Mouse (Mus musculus): ENCODE results near the gene 4930568D16Rik.

Gene 4930568D16Rik

DNA sequence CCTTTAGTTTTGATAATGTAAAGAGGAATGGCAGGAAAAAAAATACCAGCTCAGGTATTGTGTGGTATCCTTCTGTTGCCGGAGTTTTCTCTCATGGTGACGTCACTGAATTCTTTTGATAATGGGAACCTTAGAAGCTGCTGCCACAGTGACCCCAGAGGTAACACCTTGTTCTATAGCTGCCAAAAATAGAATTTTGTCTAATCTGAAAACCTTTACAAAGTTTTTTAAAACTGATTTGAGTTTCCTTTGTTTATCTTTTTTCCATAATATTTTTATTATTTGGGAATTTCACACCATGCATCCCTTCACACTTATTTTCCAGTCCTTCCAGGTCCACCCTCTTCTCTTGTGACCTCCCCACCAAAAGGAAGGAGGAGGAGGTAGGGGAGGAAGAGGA is at the start of gene 4930568D16Rik:
4930568D16Rik (minus strand) TSS at position 101 of the 400 bp plus-strand sequence.
- no peak for DNase-seq

DNA sequence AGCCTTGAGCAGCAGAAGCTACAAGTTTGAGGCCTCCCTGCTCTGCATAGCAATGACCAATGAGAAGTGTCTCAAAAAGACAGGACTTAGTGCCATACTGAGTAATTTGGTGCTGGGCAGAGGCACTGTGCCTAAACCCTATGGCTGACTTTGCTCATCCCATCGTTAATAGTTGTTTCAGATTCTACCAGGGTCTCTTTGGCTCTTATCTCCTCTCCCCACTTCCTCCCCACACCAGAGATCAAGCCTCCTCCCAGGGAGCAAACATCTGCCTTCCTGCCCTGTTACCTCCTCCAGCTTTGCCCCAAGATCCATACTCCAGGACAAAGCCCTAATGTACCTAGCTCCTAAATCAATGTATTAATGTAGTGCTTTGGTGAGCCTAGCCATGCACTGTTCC is 49.7 kb upstream of the 4930568D16Rik start:
- DNase-seq, result no peak

DNA sequence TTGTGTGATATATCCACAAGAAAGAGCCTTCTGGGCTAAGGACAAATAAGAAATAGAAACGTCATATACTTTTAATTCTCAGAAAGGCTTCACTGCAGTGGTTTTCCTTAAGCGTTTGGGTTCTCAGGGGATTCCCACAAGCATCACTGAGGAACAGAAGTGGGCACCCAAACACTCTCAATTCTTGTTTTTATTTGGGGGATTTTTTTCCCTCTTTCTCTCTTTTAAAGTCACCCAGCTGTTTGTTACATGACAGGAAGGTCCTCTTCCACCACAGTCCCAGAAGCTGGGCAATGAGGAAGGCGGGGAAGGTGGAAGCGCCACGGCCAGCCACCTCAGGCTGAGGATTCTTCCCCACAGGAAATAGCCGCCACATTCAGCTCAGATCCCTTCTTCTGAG is 48.9 kb upstream of the 4930568D16Rik start:
- DNase-seq, result no peak

DNA sequence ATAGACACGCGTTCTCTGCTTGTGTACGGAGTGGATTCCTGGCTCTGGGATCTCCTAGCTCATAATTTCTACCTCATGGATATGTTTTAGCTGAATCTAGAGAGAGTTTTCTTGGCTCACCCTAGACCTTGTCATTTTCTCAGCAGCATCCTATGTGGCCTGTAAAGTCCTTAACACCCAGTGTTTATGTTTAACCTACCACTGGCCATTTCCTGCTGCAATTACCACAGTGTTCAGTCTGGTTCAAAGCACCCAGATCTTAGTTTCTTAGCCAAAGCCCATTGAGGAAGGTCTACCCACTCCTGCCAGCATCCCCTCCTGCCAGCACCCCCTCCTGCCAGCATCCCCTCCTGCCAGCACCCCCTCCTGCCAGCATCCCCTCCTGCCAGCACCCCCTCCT is 45.3 kb upstream of the 4930568D16Rik start:
- DNase-seq, result no peak

DNA sequence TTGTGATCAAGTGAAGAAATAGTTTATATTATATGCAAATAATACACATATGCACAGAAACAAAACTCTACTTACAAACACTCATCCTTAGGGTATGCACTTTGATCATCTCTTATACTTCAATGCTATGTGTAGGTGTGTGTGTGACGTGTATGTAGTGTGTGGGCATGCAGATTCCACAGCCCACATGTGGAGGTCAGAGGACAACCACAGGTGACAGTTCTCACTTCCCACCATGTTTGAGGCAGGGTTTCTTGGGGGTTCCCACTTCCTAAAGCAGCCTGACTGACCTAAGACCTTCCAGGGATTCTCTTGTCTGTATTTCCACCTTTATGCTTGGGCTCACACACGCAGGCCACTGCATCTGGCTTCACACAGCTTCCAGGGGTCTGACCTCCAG is 44.7 kb upstream of the 4930568D16Rik start:
- no peak for DNase-seq

DNA sequence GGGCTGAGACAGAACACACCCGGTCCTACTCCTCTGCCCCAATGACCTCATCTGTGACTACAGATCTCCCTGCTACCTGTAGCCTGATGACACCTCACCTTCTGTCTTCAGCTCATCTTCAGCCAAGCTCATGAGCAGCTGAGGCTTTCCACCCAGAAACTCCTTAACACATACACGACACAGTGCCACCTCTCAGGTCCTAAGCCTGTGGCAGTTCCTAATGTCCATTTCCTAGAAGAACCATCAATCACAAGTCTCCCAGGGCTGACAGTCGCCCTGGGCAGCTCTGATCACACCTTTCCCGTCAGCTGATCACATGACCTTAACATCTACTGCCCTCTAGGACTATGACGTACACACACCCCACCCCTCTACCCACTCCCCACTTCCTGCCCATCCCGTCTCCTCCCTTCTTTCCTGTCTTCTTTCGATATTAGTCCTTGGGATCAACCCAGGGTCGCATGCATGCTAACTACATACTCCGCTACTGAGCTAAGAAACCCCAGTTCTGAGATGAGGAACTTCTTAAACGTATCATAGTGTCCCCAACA is 44.2 kb upstream of the 4930568D16Rik start:
- no peak for DNase-seq

DNA sequence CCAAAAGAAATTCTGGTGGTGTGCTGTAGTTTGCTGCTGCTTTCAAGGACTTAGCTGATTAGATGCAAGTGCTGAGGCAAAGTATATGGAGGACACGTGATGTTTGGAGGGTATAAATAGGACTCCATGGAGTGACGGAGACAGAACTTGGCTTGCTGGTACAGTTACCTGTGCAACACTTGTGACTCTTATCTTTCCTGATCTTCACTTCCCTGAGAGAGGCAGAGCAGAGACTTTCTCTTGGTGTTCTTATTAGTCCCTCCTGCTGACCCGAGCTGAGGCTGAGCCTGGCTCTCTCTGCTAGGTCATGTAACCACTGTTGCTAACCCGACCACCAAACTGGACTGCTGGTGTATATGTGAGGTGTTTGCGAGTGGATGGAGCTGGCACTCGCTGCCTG is 41.9 kb upstream of the 4930568D16Rik start:
- no peak for DNase-seq

DNA sequence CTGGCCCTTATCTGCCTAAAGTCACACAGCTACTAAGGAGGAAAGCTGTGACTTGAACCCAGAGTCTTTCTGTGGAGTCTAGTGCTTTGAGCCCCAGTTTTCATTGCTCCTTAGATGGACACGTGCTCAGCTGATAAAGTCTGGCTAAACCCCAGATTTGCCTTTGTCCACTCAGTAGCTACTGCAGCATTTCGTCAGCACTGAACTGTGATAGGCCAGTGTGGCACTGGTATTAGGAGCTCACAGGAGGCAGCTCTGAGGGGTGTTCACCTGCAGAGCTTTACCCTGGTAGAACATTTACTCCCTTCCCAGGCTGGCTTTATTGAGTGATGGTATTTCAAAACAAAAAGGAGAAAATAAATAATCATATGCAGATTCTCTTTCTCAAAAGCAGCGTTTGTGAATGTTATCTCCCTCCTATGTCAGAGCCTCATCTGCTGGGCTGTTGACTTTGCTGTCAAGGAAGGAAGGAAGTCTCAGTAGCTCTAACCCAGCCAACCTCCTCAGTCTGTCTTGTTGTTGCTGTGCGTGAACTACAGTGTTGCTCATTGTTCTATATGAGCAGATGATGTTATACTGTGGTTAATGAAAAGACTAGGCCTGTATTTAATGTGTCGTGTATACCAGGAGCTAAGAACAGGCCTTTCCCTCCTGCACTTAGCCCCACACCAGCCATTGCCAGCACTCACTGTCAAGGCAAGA is 41.0 kb upstream of the 4930568D16Rik start:
- DNase-seq, result no peak

DNA sequence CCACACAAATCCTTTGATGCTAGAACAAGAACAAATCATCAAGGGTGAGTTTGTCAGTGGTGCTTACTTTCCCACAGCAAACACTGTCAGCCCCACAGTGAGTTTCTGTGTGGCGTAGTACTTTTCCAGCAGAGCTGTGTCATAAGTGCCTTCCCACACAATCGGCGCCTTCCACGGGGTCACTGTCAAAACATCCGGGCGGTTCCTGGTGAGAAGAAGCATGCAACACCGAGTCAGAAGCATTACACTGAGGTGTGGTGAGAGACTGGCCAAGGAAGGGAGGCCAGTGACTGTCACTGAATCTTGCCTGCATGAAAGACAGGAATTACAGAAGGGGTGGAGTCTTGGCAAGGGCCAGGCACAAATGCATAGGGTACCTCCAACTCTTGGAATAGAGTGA is 40.3 kb upstream of the 4930568D16Rik start:
- no peak for DNase-seq

DNA sequence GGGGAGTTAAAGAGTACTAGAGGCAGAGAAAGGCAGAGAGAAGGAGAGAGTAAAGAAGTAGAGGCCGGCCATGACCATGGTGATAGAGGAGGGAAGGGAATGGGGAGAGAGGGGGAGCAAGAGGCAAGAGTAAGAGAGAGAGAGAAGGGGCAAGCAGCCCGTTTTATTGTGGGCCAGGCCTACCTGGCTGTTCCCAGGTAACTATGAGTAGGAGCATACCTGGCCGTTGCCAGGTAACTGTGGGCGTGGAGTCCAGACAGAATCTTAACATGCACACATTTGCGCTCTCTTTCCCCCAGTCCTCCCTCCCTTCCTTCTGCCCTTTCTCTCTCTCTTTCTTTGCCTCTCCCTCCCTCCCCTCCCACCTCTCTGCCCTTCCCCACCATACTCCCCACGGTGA is 39.7 kb upstream of the 4930568D16Rik start:
- DNase-seq, result no peak

DNA sequence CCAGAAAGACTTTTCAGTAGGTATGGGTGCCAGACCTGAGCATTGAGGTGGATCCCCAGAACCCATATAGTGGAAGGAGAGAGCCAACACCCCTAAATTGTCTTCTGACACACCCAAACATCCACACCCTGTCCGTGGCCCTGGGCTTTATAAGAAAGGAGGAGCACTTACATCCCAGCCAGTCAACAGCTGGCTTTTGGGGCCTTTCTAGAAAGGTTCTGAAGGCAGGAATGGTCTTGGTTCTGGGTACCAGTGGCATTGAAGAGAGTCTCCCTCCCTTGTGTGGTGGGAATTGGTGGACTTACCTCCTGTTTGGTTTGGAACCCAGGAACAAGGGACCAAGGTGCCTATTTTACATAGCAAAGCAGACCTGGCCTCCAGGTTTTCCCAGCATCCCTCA is 39.1 kb upstream of the 4930568D16Rik start:
- no peak for DNase-seq

DNA sequence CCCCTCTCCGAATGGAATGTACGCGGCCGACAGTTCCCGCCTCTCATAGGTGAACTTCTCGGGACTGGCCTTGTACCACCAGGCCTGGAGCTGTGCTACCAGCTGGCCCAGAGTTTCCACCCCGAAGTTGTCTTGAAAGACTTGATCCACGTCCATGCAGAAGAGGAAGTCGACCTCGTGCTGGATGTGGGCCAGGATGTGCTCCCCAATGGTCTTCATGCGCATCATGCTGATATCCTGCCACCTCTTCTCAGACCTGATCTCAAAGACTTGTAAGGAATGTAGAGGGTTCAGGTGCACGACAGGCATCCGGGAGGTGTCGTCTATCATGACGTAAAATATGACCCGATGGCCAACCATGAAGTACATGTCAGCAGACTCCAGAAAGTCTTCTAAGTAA is 34.9 kb upstream of the 4930568D16Rik start:
- no peak for DNase-seq

DNA sequence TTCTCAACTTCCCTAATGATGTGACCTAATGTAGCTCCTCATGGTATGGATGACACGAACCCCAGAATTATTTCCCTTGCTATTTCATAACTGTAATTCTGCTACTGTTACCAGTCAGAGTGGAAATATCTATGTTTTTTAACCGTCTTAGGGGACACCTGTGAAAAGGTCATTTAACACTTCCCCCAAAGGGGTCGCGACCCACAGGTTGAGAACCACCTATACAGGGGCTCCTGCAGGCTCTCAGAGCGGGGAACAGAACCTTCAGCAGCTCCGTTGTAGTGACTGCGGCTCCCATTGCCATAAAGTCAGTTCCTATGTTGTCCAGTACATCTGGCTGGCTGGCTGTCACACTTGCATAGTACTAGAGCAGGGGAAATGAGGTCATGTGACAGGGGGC is 33.2 kb upstream of the 4930568D16Rik start:
- no peak for DNase-seq

DNA sequence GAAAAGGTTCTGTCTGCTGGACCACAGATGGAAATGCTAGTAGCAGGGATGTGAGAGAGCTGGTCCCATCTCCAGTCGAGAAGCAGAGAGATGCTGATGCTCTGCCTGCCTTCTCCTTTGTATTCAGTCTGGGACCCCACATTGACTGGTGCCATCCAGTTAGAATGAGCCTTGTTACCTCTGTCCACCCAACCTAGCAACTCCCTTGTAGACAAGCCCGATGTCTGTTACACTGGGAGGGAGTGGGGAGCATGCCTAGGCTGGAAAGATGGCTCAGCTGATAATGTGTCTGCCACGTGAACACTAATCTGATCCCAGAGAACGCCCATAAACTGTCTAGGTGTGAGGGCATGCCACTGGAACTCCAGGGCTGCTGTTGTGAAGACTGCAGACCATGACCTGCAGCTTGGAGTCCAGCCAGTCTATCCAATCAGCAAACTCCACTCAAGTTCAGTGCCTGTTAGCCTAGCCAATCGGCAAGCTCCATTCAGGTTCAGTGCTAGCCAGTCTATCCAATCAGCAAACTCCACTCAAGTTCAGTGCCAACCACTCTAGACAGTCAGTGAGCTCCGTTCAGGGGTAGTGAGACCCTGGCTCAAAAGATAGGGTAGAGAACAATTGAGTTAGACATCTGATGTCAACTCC is 30.8 kb upstream of the 4930568D16Rik start:
- DNase-seq, result no peak

DNA sequence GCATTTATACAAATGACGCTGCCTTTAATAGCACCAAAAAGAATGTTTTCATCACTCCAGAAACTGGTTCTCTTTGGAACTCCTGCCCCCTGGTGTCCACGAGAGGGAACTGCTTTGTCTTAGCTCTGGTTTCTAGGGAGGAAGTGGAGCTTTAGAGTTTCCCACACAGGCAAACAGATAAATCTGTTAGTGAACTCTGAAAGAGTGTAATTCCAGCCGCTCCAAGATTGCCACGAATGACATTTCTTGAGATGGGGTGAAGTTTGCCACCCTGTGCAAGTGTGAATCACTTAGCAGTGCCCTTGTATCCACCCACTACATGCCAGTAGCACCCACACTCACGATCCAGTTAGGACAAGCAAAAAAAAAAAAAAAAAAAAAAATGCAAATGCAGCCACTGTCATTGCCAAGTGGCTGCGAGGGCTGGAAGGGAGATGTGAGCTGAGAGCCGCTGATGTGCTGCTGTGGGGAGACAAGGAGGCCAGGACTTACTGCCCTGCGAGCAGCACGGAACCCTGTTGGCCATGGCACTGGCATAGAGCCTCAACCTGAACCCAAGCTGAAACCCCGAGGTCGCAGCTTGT is 30.2 kb upstream of the 4930568D16Rik start:
- DNase-seq, result peak; percentile 70 to 80

DNA sequence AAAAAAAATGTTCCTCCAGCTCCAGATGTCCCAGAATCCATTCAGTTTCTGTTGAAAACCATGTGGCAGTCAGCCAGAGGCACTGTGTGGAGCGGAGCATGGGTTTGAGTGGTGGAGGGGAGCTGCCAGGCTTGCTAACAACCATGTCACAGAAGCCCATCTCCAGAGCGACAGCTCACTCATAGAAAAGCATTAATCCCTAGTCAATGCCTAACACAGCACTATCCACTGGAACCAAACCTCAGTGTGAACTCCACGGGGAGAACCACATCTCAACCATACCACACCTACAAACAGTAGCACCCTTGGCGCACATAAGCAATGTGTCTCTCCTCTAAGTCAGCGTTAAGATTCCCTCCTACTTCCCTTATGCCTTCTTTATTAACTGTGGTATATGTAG is 29.6 kb upstream of the 4930568D16Rik start, which contains the start of gene 4930402F06Rik:
4930402F06Rik (minus strand) TSS at position 80 of the 400 bp plus-strand sequence.
- peak; percentile 17 to 19 for DNase-seq

DNA sequence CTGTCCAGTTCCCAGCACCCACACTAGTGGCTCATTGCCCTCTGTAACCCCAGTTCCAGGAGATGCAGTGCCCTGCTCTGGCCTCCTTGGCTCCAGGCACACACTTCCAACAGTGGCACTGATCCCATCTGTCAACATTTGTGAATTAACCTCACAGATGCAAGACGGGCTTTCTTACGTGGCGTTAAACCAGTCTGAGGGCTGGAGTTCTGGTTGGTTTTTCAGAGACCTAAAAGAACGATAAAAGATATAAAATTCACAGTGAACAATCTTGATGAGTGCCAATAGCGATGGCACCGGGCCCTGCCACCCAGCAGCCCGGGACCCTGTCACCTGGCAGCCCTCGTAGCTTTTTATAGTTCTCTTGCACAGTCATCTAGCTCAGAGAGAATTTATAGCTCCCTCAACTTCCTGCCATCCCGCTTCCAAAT is 17.9 kb upstream of the 4930568D16Rik start:
- DNase-seq, result peak; percentile 36 to 47

DNA sequence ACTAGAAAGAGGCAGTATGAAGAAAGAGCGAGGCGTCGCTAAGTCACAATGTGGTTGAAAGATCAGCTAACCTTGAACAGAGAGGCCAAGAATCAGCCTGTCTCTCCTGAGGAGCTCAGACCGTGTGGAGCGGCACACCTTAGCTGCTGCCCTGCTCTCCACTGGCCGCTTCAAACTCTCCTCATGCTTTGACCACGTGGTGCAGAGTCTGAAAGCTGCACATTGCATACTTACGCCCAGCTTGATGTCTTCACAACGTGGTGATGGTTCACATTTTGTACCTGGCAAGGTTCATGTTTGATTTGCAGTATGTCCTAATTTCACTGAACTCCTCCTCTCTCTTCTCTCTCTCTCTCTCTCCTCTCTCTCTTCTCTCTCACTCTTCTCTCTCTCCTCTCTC is 11.8 kb upstream of the 4930568D16Rik start:
- no peak for DNase-seq

DNA sequence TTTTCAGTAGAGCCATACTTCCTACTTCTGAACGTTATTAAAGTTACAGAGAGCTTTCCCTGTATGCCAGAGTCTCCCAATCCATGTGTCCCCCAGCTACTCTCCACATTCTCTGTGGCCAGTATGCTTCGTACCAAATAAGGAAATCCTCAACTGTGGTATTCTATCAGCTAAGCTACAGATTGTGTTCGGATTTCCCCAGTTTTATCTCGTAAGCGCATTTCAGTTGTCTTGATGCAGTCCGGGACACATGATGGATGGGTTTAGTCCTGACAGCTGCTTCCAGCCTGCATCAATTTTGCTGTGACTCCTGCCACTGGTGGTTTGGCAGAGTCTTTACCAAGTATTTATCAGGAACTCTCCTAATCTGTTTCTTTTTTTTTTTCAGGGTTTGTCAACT is 10.1 kb upstream of the 4930568D16Rik start:
- no peak for DNase-seq

DNA sequence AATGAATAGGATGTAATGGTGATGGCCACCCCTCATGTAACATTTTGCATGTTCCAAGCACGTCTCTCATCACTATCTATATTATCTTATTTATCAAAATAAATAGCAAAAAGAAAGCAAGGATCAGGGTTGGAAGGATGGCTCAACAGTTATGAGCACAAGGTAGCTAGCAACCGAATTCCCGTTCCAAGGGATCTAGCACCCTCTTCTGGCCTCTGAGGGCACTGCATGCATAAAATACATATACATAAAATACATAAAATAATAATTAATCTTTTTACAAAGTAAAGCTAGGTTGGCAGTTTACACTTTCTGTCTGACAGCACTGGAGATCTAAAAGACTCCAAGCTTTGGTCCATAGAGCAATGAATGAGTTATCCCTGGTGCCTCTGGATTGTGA is 5.5 kb upstream of the 4930568D16Rik start:
- DNase-seq, result peak in 1 of 2 experiments; percentile 30

DNA sequence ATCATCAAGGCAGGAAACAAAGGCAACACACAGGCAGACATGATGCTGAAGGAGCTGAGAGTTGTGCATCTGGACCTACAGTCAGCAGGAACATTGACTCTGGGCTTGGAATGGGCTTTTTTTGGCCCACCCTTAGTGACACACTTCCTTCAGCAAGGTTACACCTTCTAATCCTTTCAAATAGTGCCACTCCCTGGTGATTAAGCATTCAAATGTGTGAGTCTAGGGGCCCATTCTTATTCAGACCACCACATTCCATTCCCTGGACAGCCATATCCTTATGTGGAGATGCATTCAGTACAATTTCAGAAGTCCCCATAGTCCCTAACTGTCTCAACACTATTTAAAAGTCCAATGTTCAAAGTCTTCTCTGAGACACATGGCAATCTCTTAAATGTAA is 3.2 kb upstream of the 4930568D16Rik start:
- no peak for DNase-seq

DNA sequence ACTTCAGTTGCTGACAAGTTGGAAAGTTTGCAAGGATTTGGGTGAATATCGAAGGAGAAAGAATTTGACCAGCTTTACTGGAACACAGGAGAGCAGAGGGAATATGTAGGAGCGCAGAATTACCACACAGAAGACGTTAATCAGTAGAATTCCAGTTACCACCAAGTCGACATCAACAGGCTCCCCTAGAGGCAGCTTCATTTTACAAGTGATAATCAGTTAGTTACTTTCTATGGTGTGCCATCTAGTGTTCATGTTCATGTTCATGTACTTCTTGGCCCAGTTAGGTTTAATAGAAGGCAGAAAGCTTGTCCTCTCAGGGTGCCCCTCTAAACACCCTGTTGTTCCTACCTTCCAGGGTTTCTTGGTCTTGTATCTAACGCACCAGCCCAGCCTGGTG is 18.3 kb downstream of the 4930568D16Rik start:
- no peak for DNase-seq

DNA sequence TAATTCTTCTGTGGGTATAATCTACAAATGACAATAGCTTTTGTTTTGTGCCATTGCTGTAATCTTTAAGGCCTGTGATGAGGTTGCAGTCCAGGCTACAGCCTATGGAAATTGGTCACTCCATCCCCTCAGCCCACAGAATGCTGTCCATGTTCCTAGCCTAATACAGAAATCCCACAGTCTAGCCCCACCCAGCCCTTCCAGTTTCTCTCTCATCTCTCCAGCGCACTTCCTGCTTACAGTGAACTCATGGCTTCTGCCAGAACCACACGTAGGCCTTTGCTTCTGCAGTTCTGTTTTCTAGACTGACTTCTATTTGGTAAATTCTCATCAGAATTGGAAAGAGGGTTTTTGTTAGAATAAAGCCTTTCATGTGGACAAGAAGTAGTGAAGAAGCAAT is 21.5 kb downstream of the 4930568D16Rik start:
- no peak for DNase-seq

DNA sequence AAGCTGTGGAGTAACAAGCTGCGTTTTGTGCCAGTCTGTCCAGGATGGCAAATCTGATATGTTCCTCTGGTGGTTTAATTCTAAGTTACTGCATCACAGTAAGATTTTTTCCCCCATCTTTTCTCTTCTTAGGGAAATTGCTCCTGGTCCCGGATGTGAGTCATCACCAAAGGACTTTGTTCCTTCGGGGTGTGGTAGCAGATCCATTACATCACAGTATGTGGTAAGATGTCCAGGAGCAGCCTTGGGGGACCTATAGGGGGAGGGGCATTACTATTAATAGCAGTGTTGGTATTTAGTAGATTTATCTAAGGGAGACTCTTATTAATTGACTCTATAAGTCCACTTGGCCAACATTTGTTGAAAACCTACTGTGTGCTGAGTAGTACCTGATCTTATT is 24.9 kb downstream of the 4930568D16Rik start:
- no peak for DNase-seq

Measured in cerebellum, postnatal 25 days (tissue).